Mouse (Mus musculus) erythroblast, embryonic 14.5 days (primary cell): ENCODE measurements around the gene Cer1.

ENCODE experiments used
- GATA1 ChIP-seq: IDR thresholded peaks from 2 replicates; pipeline ENCODE4 v1.6.1; 2012; ENCODE audit warnings: low read length, inconsistent platforms, mixed read lengths
- TAL1 ChIP-seq: IDR thresholded peaks from 3 replicates; pipeline ENCODE4 v1.6.1; 2012; ENCODE audit warnings: low read length, inconsistent platforms, mixed read lengths

DNA sequence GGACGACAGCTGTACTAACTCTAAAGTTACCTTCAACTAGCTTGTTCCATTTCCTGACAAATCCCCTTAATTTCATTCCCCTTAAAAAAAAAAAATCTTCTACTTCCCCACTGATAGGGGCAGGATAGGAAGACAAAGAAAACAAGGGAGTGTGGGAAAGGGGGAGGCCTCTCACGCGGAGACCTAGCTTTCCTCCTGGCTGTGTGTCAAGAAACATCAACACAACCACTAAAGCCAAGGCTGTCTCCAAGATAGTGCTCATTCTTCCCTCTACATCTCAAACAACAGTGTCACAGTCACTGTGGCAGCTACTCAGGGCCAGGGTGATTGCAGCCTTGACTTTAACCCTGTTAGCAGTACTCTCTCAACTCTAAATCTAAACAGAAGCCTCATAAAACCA lies 24.4 kb downstream of the Cer1 start:
- TF ChIP-seq TAL1 (no peak), GATA1 (no peak)
